Mouse (Mus musculus): ENCODE measurements around the gene Atp7a. TPM values are rescaled to one million over a fixed set of nuclear protein-coding genes. Genes with fewer than 3 reads are reported as not detected.
A peak's percentile ranks its signal among the peaks of the same experiment; 100 is the strongest.

Gene Atp7a
- polyA plus RNA-seq, 1 experiment from 2014 or later, result 34.7 TPM

GRCm38 (mm10) chrX:106142936-106143335 is 115.9 kb downstream of the Atp7a start, which contains the start of gene Tlr13:
TSS of gene Tlr13 (plus strand) at chrX:106143204.
- WGBS, result 87% methylated on average over 6 of the region's 6 CpGs
- H3K27ac ChIP-seq, result no peak within 1 kb of the TSS
- no peak within 1 kb of the TSS for H3K4me2 ChIP-seq (replicated peaks)
- H3K27me3 ChIP-seq, result no peaks in the 10 kb centered on the region
- no peak within 1 kb of the TSS for H3K4me3 ChIP-seq
- no peaks in the 10 kb centered on the region for H3K4me1 ChIP-seq
- H3K9me3 ChIP-seq, result no peaks in the 10 kb centered on the region
- ATAC-seq (ENCODE audit: insufficient number of reproducible peaks, insufficient read depth, low FRiP score, low TSS enrichment), result no peak
- H3K9ac ChIP-seq, result no peak within 1 kb of the TSS
- H3K36me3 ChIP-seq, result no peaks in the 10 kb centered on the region

- no peaks in the 10 kb centered on the region for H3K36me3 ChIP-seq
- H3K4me3 ChIP-seq, result no peak overlapping the region
- no peak overlapping the region for H3K27ac ChIP-seq
- H3K4me2 ChIP-seq (replicated peaks), result no peak overlapping the region
- no peak for ATAC-seq (ENCODE audit: insufficient number of reproducible peaks, insufficient read depth, low FRiP score, low TSS enrichment)
- 88% methylated on average over 1 of the region's 1 CpGs for WGBS
- no peaks in the 10 kb centered on the region for H3K27me3 ChIP-seq
- H3K9me3 ChIP-seq, result no peaks in the 10 kb centered on the region
- no peak overlapping the region for H3K9ac ChIP-seq
- no peaks in the 10 kb centered on the region for H3K4me1 ChIP-seq
These were observed 121.1 kb downstream of the Atp7a start for GRCm38 (mm10) chrX:106148185-106148584.

- Histone ChIP-seq H3K9me3 (no peaks in the 10 kb centered on the region), H3K4me3 (no peak overlapping the region), H3K9ac (no peak overlapping the region), H3K27me3 (no peaks in the 10 kb centered on the region), H3K27ac (no peak overlapping the region), H3K36me3 (no peaks in the 10 kb centered on the region), H3K4me2 (replicated peaks) (no peak overlapping the region), H3K4me1 (no peaks in the 10 kb centered on the region)
- WGBS, result 72% methylated on average over 3 of the region's 3 CpGs
- no peak for ATAC-seq (ENCODE audit: insufficient number of reproducible peaks, insufficient read depth, low FRiP score, low TSS enrichment)
These were observed 122.4 kb downstream of the Atp7a start for GRCm38 (mm10) chrX:106149460-106149859.

GRCm38 (mm10) chrX:106154180-106154586 is 127.1 kb downstream of the Atp7a start:
- Histone ChIP-seq H3K27me3 (no peaks in the 10 kb centered on the region), H3K9ac (no peak overlapping the region), H3K4me3 (no peak overlapping the region), H3K9me3 (no peaks in the 10 kb centered on the region), H3K4me2 (replicated peaks) (no peak overlapping the region), H3K27ac (no peak overlapping the region), H3K36me3 (no peaks in the 10 kb centered on the region), H3K4me1 (no peaks in the 10 kb centered on the region)
- no peak for ATAC-seq (ENCODE audit: insufficient number of reproducible peaks, insufficient read depth, low FRiP score, low TSS enrichment)

GRCm38 (mm10) chrX:106155892-106156291 is 128.8 kb downstream of the Atp7a start:
- no peak overlapping the region for H3K9ac ChIP-seq
- H3K9me3 ChIP-seq, result no peaks in the 10 kb centered on the region
- no peak overlapping the region for H3K4me2 ChIP-seq (replicated peaks)
- no peaks in the 10 kb centered on the region for H3K4me1 ChIP-seq
- no peak overlapping the region for H3K27ac ChIP-seq
- 78% methylated on average over 4 of the region's 4 CpGs for WGBS
- H3K4me3 ChIP-seq, result no peak overlapping the region
- ATAC-seq (ENCODE audit: insufficient number of reproducible peaks, insufficient read depth, low FRiP score, low TSS enrichment), result no peak
- no peaks in the 10 kb centered on the region for H3K36me3 ChIP-seq
- no peaks in the 10 kb centered on the region for H3K27me3 ChIP-seq

- Histone ChIP-seq H3K4me3 (no peak overlapping the region), H3K9me3 (no peaks in the 10 kb centered on the region), H3K9ac (no peak overlapping the region), H3K27ac (no peak overlapping the region), H3K27me3 (no peaks in the 10 kb centered on the region), H3K4me1 (no peaks in the 10 kb centered on the region), H3K36me3 (no peaks in the 10 kb centered on the region), H3K4me2 (replicated peaks) (no peak overlapping the region)
- no peak for ATAC-seq (ENCODE audit: insufficient number of reproducible peaks, insufficient read depth, low FRiP score, low TSS enrichment)
- WGBS, result 59% methylated on average over 5 of the region's 5 CpGs
These were observed 136.9 kb downstream of the Atp7a start for GRCm38 (mm10) chrX:106163995-106164394.

GRCm38 (mm10) chrX:106164555-106164954 is 137.5 kb downstream of the Atp7a start:
- no peak overlapping the region for H3K4me3 ChIP-seq

GRCm38 (mm10) chrX:106165089-106165488 is 138.0 kb downstream of the Atp7a start:
- no peak overlapping the region for H3K9ac ChIP-seq
- no peak overlapping the region for H3K4me3 ChIP-seq
- no peak for ATAC-seq (ENCODE audit: insufficient number of reproducible peaks, insufficient read depth, low FRiP score, low TSS enrichment)
- H3K27me3 ChIP-seq, result no peaks in the 10 kb centered on the region
- no peak overlapping the region for H3K4me2 ChIP-seq (replicated peaks)
- H3K27ac ChIP-seq, result no peak overlapping the region
- H3K4me1 ChIP-seq, result no peaks in the 10 kb centered on the region
- H3K36me3 ChIP-seq, result no peaks in the 10 kb centered on the region
- WGBS, result 86% methylated on average over 1 of the region's 1 CpGs
- no peaks in the 10 kb centered on the region for H3K9me3 ChIP-seq

More at GRCm38 (mm10) chrX:106164555-106164954, 137.5 kb downstream of the Atp7a start:
- no peak for ATAC-seq (ENCODE audit: insufficient number of reproducible peaks, insufficient read depth, low FRiP score, low TSS enrichment)
- Histone ChIP-seq H3K9me3 (no peaks in the 10 kb centered on the region), H3K4me1 (no peaks in the 10 kb centered on the region), H3K36me3 (no peaks in the 10 kb centered on the region), H3K27ac (no peak overlapping the region), H3K9ac (no peak overlapping the region), H3K27me3 (no peaks in the 10 kb centered on the region), H3K4me2 (replicated peaks) (no peak overlapping the region)
- 70% methylated on average over 5 of the region's 5 CpGs for WGBS

- H3K27ac ChIP-seq, result no peak overlapping the region
- WGBS, result 29% methylated on average over 18 of the region's 18 CpGs
These were observed 144.2 kb downstream of the Atp7a start for GRCm38 (mm10) chrX:106171106-106171852.

GRCm38 (mm10) chrX:106171853-106172154 is 144.7 kb downstream of the Atp7a start:
- Histone ChIP-seq H3K27ac (no peak overlapping the region), H3K4me2 (replicated peaks) (peak overlapping the region; percentile 39), H3K4me3 (0 out of 2 replicates have a peak overlapping the region, but pooled peaks have one; percentile 12), H3K9me3 (no peaks in the 10 kb centered on the region), H3K36me3 (no peaks in the 10 kb centered on the region), H3K4me1 (no peaks in the 10 kb centered on the region), H3K9ac (no peak overlapping the region; the same call in 1 of the 2 replicates), H3K27me3 (no peaks in the 10 kb centered on the region)
- WGBS, result 61% methylated on average over 6 of the region's 6 CpGs
- no peak for ATAC-seq (ENCODE audit: insufficient number of reproducible peaks, insufficient read depth, low FRiP score, low TSS enrichment)

More at GRCm38 (mm10) chrX:106171106-106171852, 144.2 kb downstream of the Atp7a start:
- ATAC-seq (ENCODE audit: insufficient number of reproducible peaks, insufficient read depth, low FRiP score, low TSS enrichment), result peak; percentile 79; the same call in 1 of the 2 replicates
- Histone ChIP-seq H3K9me3 (no peaks in the 10 kb centered on the region), H3K27me3 (no peaks in the 10 kb centered on the region), H3K4me2 (replicated peaks) (peak overlapping the region; percentile 39), H3K36me3 (no peaks in the 10 kb centered on the region), H3K9ac (no peak overlapping the region; the same call in 1 of the 2 replicates), H3K4me1 (no peaks in the 10 kb centered on the region), H3K4me3 (0 out of 2 replicates have a peak overlapping the region, but pooled peaks have one; percentile 12)

All from embryonic facial prominence, embryonic 12.5 days (tissue).